Mouse (Mus musculus) hematopoietic stem cell, adult 5-6 weeks (primary cell): ENCODE results near the gene Edem3. TPM values are rescaled to one million over a fixed set of nuclear protein-coding genes. Genes with fewer than 3 reads are reported as not detected.

Source experiments
- total RNA-seq: library from RNA; stranded (forward); fragments of 172-1452, 232-1000 nt; gene quantifications from 2 replicates; pipeline ENCODE4 v1.2.3, GENCODE M21; 2017

Edem3 gene
- total RNA-seq, 1 experiment from 2014 or later = 40.8 TPM

Other genes with a start within 250 kb of the Edem3 start
- gene Fam129a, start 184.2 kb upstream of the Edem3 start, total RNA-seq = 17.7 and 39.0 TPM in 2 replicates